Mouse (Mus musculus) kidney, adult 9 months (tissue): ENCODE measurements around the gene Nod2.

Source experiments
- DNase-seq: peaks from one replicate; pipeline ENCODE4 v3.0.0; 2022

Gene Nod2

DNA sequence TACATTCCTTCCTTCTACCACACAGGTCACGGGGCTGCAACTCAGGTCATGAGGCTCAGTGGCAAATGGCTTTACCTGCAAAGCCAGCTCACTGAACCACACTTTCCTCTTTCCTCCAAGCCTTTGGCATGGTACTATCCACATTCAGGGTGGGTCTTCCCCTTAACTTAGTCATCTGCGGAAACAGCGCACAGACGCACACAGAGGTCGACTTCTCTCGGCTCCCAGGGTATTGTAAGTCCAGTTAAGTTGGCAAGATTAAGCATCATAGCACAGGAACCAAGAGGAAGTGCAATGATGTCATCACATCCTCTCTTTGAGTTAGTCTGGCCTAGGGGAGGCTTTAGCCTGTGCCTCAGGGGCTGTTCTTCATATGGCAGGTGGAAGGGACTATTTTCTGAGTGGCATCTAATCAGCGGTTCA is 13.8 kb upstream of the Nod2 start:
- peak; percentile 62 for DNase-seq

DNA sequence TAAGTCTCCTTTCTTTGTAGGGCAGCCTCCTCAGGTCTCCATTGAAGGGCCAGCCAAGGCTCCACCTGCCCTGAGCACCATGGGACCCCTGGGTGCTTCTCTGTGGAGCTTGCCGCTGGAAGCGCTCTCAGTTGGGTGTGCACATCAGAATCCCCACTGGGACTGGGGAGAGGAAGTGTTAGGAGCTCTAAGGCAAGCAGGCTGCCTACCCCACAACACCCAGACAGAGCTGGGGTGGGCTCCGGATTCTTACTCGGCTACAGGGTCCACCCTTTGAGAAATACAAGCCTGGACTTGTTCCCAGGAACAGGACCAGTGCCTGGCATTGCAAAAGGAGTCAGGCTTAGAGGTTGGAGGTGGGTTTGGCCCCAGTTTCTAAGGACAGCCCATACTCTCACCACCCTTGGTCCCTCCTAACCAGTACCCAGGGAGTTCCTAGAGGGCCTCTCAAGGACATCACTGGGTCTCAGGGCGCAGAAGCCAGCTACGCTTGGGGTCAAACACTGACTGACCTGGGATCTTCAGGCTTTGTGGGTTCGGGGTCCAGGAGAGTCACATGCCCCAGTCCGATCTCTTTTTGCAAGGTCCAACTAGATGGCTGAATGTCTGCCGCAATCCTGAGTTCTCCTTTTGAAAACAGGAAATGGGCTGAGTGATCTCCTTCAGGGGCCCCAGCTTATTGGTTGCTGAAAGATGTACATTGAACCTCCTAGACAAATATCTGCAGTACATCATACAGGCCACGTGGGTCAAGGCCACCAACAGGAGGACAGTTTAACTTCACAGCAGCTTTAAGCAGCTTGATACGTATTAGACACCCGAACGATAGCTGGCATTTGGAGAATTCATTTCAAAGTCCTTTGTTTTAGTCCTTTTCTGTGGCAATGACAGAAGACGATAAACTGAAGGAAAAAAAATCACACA is 11.4 kb upstream of the Nod2 start, which contains the start of gene Snx20:
Snx20 (minus strand) TSS at position 655 of the 924 bp plus-strand sequence.
- DNase-seq, result no peak

DNA sequence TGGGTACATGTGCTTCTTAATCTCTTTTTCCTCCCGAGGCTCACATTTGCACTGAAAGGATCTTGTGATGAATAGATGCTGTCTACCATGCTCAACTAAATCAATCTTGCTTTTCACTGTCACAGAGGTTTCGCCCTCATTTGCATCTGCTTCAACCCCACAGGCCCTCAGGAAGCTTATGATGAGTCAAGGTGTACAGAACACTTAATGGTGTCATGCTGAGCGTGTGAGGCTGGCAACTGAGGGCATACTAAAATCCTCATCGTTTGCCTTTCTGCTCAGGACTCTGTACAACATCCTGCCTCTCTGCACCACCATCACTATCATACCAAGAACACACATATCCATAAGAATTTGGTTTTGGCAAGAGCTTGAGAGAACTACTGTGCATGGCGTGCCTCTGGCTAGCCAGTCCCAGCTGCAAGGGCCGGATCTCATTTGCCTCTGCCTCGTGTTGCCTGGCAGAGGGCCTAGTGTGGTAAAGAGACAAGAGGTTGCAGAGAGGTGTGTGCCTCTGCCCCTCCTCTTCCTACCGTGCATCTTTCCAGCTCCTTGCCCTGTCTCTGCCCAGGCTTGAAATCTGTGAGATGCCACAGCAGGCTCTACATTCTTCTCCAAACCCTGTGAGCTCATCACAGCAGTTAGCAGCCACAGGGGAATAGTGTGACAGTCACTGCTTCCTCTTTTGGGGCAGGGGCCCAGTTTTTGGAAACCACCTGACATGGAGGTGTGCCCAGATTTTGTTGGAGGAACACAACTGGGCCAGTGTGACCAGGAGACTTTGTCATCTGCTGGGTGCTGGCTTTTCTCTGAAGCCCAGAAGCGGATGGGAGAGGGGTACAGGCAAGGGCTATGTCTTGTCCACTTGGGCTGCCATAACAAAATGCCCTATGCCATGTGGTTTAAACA is 9.8 kb upstream of the Nod2 start:
- DNase-seq, result no peak

DNA sequence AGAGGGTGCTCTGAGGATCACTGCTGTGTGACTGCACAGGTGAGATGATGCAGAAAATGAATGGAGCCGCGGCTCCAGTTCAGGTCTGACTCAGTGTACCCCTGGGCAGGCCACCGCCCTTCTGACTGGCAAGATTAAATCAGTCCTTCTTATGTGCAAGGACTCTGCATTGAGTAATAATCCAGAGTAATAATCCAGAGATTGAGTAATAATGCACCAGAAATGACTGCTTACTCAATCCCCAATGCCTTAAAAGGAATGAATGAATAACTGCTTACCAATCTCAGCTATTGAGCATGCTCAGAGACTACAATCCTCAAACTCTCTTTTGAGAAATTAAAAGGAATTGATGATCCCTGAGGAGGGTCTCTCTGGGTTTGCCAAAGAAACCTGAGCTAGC is 8.2 kb upstream of the Nod2 start:
- no peak for DNase-seq

DNA sequence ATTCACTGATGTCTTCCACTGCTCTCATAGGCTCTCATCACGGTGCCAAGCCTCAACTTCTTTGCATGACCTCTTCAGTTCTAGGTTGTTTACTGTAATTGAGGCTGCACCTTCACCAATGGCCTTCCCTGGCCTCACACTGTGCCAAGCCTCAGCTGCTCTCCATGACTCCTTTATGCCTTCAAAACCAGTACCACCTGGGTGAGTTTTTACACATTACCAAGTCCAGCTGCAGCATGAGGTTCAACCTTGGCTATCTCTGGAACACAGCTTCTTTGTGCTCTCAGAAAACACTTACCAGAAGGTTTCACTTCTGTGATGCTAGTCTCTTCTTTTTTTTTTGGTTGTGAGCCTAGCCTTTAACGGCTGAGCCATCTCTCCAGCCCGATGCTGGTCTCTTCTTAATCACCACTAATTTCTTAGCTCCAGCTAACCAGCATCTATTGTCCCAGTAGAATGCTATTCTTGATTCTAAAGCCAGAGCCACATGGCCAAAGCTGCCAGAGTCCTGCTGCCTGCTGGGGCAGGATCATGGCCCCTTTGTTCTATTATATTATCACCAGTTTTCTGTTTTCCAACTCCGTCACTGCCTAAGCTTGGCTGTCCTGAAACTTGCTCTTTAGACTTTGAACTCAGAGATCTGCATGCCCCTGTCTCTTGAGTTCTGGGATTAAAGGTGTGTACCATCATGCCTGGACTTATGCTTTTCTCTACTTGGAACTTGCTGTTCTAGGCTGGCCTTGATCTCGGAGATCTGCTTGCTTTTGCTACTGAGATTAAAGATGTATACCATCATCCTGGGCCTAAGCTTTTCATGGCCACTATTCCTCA is 4.2 kb upstream of the Nod2 start:
- DNase-seq, result peak; percentile 85

DNA sequence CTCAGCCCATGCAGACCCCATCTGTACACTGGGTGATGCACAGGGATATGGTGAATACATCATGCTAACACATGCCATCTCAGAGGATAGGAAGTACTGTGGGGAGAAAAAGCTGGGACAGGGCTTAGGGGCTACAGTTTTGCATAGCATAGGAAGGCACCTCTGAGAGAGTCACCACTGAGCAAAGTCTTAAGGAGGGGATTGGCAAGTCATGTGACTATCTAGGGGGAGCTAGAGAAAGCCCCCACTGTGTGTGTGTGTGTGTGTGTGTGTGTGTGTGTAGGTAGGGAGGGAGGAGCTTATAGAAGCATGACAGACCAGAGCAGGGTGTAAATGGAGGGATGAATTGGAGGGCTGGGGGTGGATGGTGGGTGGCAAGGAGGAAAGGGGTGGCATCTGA is 1.2 kb downstream of the Nod2 start:
- DNase-seq, result no peak

DNA sequence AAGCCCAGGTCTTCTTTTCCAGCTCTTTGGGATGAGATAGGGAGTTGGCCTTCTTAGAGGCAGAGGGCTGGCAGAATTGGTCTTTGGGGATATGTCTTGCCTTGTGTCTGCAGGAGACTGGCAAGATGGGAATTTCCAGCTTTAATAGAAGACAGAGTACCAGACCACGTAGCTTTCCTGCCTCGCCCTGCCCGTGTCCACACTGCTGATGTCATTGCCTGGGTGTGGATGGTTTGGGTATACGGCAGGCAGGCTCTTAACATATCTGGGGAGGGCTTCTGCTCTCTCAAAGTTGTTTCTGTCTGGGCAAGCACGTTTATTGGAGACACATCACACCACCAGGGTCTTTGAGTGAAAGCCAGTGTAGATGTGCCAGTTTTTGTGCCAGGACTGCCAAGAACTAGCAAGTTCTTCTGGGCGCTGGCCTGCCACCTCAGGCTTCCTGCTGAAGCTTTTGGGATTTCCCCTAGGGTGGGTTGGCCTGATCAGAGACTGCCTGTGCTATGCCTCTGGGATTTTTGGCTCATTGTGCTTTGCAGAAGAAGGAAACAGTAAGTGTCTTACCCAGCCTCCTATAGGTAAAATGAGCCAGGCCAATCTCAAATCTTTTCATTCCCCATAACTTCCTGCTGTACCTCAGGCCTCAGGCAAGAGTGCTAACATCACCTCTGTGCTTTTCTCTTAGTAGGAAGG is 3.0 kb downstream of the Nod2 start:
- no peak for DNase-seq

DNA sequence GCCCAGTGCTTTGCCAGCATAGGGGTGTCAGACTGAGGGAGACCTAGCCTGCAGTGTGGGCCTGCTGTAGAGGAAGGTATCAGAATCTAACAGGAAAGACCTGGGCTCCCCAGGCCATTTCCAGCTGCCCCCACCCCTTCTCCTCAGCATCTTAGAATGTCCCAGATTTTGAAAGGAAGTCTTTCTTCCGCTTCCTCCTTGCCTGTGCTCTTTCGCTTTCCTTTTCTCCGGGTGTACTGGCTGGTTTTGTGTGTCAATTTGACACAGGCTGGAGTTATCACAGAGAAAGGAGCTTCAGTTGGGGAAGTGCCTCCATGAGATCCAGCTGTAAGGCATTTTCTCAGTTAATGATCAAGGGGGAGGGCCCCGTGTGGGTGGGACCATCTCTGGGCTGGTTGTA is 4.0 kb downstream of the Nod2 start:
- DNase-seq, result peak; percentile 46

DNA sequence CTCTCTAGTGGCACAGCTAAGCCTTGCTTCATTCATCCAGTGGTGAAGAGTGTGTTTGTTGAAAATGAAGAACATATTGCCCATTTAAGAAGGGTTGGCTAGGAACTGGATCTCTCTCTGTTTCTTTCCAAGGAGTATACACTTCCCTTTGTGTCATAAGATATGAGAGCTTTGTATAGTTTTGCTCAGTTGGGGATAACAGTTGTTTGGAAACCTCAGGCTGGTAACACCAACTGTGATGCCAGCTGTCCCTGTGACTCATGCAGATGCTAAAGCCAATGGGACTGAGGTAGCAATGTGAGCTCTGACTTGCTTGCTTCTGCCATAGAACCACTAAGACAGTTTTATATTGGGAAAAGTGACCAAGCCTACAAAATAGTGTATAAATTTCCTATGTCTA is 8.2 kb downstream of the Nod2 start:
- no peak for DNase-seq

DNA sequence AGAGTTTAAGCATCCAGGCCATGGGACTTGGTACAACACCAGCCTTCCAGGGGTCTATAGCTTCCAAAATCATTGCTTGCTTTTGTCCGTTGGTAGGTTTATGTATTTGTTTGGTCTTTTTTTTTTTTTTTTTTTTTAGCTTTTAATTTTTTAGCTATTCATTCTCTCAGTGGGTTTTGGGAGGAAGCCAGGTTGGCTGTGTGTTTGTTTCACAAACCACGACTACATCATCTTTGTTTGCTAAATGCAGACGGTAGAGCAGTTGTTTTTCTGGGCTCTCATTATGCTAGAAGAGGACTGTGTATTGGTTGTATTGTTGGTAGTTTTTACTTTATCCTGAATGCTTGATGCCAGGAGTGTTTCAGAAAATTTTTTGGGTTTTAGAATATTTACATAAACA is 12.8 kb downstream of the Nod2 start:
- no peak for DNase-seq

DNA sequence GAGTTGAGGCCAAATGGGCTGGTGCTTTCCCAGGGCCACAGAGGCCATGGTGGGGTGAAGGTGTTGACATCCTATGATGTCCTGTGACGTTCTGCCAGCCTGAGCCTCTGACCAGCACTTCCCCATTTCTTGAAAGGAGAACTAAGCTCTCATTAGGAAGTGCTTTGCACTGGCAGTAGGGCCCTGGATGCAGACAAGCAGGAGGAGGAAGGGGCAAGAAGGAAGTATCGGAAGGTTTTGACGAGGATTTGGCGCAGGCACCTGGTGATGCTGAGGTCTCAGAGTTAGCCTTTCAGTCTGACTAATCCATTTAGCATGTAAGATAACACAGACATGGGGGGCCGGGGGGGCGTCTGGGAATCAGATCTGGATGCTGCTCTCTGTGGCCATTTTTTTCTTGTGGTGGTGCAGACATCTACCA is 15.3 kb downstream of the Nod2 start:
- no peak for DNase-seq

DNA sequence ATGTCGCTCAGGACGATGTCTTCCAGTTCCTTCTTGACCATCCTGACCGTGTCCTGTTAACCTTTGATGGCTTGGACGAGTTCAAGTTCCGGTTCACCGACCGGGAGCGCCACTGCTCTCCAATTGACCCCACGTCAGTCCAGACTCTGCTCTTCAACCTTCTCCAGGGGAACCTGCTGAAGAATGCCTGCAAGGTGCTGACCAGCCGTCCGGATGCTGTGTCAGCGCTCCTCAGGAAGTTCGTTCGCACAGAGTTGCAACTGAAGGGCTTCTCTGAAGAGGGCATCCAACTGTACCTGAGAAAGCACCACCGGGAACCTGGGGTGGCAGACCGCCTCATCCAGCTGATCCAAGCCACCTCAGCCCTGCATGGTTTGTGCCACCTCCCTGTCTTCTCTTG is 17.0 kb downstream of the Nod2 start:
- peak; percentile 93 for DNase-seq

DNA sequence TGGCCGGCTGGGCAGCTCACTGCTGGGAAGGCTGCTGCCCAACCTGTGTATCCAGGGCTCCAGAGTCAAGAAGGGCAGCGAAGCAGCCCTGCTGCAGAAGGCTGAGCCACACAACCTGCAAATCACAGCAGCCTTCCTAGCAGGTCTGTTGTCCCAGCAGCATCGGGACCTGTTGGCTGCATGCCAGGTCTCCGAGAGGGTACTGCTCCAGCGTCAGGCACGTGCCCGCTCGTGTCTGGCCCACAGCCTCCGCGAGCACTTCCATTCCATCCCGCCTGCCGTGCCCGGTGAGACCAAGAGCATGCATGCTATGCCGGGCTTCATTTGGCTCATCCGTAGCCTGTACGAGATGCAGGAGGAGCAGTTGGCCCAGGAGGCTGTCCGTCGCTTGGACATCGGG is 17.8 kb downstream of the Nod2 start:
- peak; percentile 60 for DNase-seq

DNA sequence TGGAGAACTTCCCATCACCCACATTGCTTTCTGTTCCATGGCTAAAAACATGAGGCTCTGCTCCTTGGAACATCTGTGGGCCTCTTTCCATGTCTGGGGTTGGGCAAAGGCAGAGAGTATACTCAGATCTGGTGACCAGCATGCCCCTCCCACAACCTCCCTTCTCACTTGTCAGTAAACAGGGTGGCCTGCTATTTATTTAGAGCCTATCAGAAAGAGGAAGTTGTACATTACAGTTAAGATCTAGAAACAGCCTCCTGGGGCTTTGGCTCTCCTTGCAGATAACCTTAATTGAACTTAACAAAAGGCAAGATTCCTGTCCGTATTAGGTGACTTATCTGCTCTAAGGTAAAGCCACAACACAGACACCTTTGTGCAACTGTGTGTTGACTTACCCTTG is 19.3 kb downstream of the Nod2 start:
- peak; percentile 45 for DNase-seq

DNA sequence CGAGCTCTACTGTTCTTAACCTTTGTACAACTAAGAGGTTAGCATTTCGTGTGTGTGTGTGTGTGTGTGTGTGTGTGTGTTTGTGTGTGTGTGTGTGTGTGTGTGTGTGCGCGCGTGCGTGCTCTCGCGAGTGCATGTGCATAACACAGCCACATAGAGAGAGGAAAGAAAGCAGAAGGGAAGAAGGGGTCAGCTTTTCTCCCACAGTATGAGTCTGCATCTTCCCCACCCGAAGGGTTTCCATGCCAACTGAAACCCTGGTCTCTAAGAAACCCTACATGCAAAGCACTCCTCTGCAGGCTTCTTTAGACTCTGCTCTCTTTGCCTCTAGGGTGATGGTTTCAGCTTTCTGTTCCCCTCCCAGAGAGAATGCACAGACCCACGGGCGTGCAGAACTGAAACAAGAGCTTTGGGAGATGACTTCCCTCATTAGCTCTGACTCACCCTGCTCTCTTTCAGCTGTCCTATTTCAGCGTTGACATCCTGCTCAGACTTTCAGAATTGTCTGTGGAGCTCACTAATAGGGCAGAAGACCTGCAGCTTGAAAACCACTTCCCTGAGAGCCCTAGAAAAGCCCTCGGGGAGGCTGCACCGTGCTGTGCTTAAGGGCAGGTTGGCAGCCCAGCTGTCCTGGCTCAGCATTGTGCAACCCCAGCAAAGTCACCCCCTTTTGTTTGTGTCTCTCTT is 21.4 kb downstream of the Nod2 start:
- DNase-seq, result peak; percentile 33

DNA sequence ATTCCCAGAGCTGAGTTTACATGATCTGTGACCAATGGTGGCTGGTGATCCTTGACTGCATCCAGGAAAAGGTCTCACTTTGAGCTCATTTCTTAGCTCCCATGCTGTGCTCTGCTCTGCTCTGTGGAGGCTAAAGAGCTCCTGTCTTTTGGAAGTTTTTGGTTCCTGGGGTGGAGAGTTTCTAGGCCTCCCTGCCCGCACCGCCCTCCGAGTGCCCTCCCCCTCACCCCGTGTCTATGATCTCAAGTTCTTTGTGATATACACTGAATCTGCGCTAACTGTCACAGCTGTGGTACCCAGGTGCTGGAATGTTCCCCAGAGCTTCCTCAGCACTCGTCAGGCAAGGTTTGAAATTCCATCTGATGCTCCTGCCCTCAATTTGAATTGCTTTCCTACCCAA is 23.7 kb downstream of the Nod2 start:
- DNase-seq, result no peak

DNA sequence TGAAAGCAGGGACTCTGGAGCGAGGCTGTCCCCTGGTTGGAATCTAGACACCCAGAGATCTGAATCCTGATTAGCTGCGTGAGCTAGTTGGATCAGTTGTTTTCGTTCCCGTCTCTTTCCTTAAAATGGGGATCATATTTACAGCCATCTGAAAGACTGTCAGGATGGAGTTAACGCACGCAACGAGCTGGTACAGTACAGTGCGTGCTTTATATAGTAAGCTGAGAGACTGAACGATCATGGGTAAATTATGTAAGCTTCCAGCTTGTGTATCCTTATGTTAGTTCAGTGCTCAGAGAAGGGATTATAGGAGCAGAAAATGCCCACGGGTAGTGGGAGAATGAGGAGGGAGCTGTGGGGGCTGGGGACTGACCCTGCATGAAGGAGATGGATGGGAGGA is 24.5 kb downstream of the Nod2 start:
- no peak for DNase-seq

DNA sequence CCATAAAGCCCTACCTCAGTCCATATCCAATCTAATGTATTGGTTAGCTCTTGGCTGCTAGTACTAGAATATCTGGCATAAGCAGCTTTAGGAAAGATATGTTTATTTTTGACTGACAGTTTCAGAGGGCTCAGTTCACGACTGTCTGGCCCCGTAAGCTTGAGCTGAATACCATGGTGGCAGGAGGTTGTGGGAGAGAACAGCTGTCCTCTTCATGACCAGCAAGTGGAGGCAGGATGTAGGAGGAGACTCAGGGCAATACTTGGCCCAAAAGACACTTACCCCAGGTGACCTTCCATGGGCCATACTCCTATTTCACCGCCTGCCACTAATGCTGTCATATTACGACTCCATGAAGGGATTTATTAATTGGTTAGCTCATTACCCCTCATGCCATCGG is 26.7 kb downstream of the Nod2 start:
- no peak for DNase-seq

DNA sequence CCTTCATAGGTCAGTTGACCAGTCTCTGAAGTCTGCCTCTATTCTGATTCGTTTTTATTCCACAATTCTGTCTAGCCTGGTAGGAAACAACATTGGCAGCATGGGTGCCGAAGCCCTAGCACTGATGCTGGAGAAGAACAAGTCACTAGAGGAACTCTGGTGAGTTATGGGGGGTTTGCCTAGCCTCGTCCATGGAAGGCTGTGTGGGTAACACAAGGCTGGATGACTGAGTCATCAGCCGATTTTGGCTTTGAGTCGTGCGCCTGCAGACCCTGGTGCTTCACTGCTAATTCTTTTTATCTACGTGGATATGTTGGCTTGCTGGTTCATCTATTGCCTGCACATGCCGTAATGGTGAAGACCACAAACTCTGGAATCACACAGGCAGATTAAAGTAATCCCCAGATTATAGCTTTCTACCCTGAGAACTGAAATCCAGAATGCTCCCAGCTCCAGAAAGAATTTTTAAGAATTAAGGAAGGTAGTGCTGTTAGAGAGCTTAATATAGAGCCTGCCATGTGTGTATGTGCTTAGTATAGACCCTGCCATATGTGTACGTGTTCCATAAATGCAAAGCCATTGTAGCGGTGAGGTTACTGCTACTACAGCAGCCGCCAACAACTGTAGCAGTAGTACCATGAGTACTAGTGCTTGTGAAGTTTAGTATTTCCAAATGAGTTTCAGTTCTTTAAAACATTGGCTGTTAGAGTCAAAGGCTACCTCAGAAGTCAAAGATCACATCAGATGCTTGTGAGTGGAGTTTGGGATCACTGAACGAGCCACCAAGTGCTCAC is 28.5 kb downstream of the Nod2 start:
- DNase-seq, result no peak

DNA sequence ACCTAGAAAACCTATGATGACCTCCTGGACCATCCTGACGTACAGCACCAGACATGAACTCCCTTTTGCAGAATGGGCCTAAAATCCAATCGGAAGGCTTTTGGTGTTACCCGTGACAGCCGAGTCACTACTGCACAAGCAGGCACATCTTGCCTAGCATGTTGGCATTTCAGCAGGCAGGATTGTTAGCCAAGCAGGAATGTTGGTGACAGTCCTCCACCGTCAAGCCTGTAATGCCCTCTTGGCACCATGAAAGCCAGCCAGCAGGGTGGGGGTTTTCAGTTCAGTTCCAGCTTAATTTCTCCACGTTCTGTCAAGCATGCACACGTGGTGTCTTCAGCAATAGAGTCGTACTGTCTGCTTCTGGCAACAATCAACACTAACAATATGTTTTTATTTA is 30.0 kb downstream of the Nod2 start:
- no peak for DNase-seq

DNA sequence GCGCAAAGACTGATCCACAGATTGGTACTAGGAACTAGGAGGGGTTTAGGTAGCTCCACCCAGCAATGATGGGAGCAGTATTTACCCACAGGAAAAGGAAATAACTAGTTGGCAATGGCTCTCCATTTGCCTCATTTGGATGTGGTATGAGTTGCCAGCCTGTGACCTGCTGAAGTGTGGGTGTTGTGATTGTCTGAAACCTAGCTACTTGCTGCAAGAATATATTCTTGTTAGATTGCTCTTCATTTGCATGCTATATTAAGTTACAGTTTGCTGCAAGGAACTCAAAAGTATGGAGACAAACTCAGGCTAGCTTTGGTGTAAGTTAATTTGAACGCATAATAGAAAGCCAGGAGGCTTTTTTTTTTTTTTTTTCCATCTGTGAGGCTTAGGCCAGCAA is 33.5 kb downstream of the Nod2 start:
- no peak for DNase-seq
